Mouse (Mus musculus): ENCODE measurements around the gene Prc1. TPM values are rescaled to one million over a fixed set of nuclear protein-coding genes. Genes with fewer than 3 reads are reported as not detected.
A peak's percentile ranks its signal among the peaks of the same experiment; 100 is the strongest.

Prc1 gene
- polyA plus RNA-seq, 1 experiment from 2014 or later = 182 TPM

- DNase-seq (ENCODE audit: low spot score) (no peak), ATAC-seq (ENCODE audit: low FRiP score) (no peak)
- 95% methylated on average over 19 of the region's 19 CpGs for WGBS
- no peaks in the 10 kb centered on the region for H3K27me3 ChIP-seq (ENCODE audit: control insufficient read depth, insufficient read depth, low read length)
- no peak overlapping the region for H3K27ac ChIP-seq (ENCODE audit: low read depth, low read length)
- H3K4me3 ChIP-seq (ENCODE audit: low read depth, low read length) = no peak overlapping the region
- no peak overlapping the region for H3K9ac ChIP-seq (ENCODE audit: low read depth, low read length)
- H3K4me2 ChIP-seq (replicated peaks; ENCODE audit: low read depth, low read length) = no peak overlapping the region
- no peaks in the 10 kb centered on the region for H3K9me3 ChIP-seq (ENCODE audit: control insufficient read depth, low read length)
- no peaks in the 10 kb centered on the region for H3K4me1 ChIP-seq (replicated peaks; ENCODE audit: control insufficient read depth, insufficient read depth, low read length)
- peaks cover 27% of the 10 kb centered on the region; the same call in 1 of the 2 replicates for H3K36me3 ChIP-seq (ENCODE audit: control insufficient read depth, insufficient read depth, low read length)
Observed at GRCm38 (mm10) chr7:80331433-80331832, 37.2 kb downstream of the Prc1 start.

GRCm38 (mm10) chr7:80334848-80335247, 40.6 kb downstream of the Prc1 start:
- Histone ChIP-seq H3K9me3 (ENCODE audit: control insufficient read depth, low read length) (no peaks in the 10 kb centered on the region), H3K4me2 (replicated peaks; ENCODE audit: low read depth, low read length) (no peak overlapping the region), H3K27ac (ENCODE audit: low read depth, low read length) (no peak overlapping the region), H3K4me1 (replicated peaks; ENCODE audit: control insufficient read depth, insufficient read depth, low read length) (peaks cover 4% of the 10 kb centered on the region; the same call in 1 of the 2 replicates), H3K27me3 (ENCODE audit: control insufficient read depth, insufficient read depth, low read length) (no peaks in the 10 kb centered on the region), H3K36me3 (ENCODE audit: control insufficient read depth, insufficient read depth, low read length) (peaks cover 27% of the 10 kb centered on the region; the same call in 1 of the 2 replicates), H3K9ac (ENCODE audit: low read depth, low read length) (no peak overlapping the region), H3K4me3 (ENCODE audit: low read depth, low read length) (no peak overlapping the region)
- ATAC-seq (ENCODE audit: low FRiP score) (no peak), DNase-seq (ENCODE audit: low spot score) (no peak)
- WGBS = 94% methylated on average over 4 of the region's 4 CpGs

- H3K4me3 ChIP-seq (ENCODE audit: low read depth, low read length) = no peak overlapping the region
- 92% methylated on average over 3 of the region's 3 CpGs for WGBS
- ATAC-seq (ENCODE audit: low FRiP score) = no peak
- H3K9me3 ChIP-seq (ENCODE audit: control insufficient read depth, low read length) = no peaks in the 10 kb centered on the region
- H3K4me2 ChIP-seq (replicated peaks; ENCODE audit: low read depth, low read length) = no peak overlapping the region
- peaks cover 18% of the 10 kb centered on the region; the same call in 1 of the 2 replicates for H3K36me3 ChIP-seq (ENCODE audit: control insufficient read depth, insufficient read depth, low read length)
- DNase-seq (ENCODE audit: low spot score) = no peak
- H3K27me3 ChIP-seq (ENCODE audit: control insufficient read depth, insufficient read depth, low read length) = no peaks in the 10 kb centered on the region
- H3K9ac ChIP-seq (ENCODE audit: low read depth, low read length) = no peak overlapping the region
- no peak overlapping the region for H3K27ac ChIP-seq (ENCODE audit: low read depth, low read length)
- H3K4me1 ChIP-seq (replicated peaks; ENCODE audit: control insufficient read depth, insufficient read depth, low read length) = peaks cover 8% of the 10 kb centered on the region; the same call in 1 of the 2 replicates
Observed at GRCm38 (mm10) chr7:80336932-80337331, 42.7 kb downstream of the Prc1 start.

GRCm38 (mm10) chr7:80339371-80339770, 45.1 kb downstream of the Prc1 start:
- Histone ChIP-seq H3K4me2 (replicated peaks; ENCODE audit: low read depth, low read length) (peak overlapping the region; percentile 84), H3K9ac (ENCODE audit: low read depth, low read length) (peak overlapping the region; percentile 77), H3K4me3 (ENCODE audit: low read depth, low read length) (peak overlapping the region; percentile 62), H3K9me3 (ENCODE audit: control insufficient read depth, low read length) (no peaks in the 10 kb centered on the region), H3K4me1 (replicated peaks; ENCODE audit: control insufficient read depth, insufficient read depth, low read length) (peaks cover 10% of the 10 kb centered on the region; the same call in 1 of the 2 replicates), H3K27me3 (ENCODE audit: control insufficient read depth, insufficient read depth, low read length) (no peaks in the 10 kb centered on the region), H3K27ac (ENCODE audit: low read depth, low read length) (no peak overlapping the region), H3K36me3 (ENCODE audit: control insufficient read depth, insufficient read depth, low read length) (peaks cover 4% of the 10 kb centered on the region; the same call in 1 of the 2 replicates)
- ATAC-seq (ENCODE audit: low FRiP score) = no peak
- WGBS = 13% methylated on average over 15 of the region's 17 CpGs
- DNase-seq (ENCODE audit: low spot score) = peak; percentile 42

- peak overlapping the region; percentile 77 for H3K9ac ChIP-seq (ENCODE audit: low read depth, low read length)
- no peaks in the 10 kb centered on the region for H3K9me3 ChIP-seq (ENCODE audit: control insufficient read depth, low read length)
- H3K4me3 ChIP-seq (ENCODE audit: low read depth, low read length) = peak overlapping the region; percentile 62
- DNase-seq (ENCODE audit: low spot score) = peak; percentile 99
- under 1% methylated on average over 45 of the region's 45 CpGs for WGBS
- peaks cover 10% of the 10 kb centered on the region; the same call in 1 of the 2 replicates for H3K4me1 ChIP-seq (replicated peaks; ENCODE audit: control insufficient read depth, insufficient read depth, low read length)
- H3K36me3 ChIP-seq (ENCODE audit: control insufficient read depth, insufficient read depth, low read length) = no peaks in the 10 kb centered on the region; the same call in 1 of the 2 replicates
- peak; percentile 95 for ATAC-seq (ENCODE audit: low FRiP score)
- H3K27ac ChIP-seq (ENCODE audit: low read depth, low read length) = peak overlapping the region; percentile 74
- H3K27me3 ChIP-seq (ENCODE audit: control insufficient read depth, insufficient read depth, low read length) = no peaks in the 10 kb centered on the region
- peak overlapping the region; percentile 84 for H3K4me2 ChIP-seq (replicated peaks; ENCODE audit: low read depth, low read length)
Observed at GRCm38 (mm10) chr7:80339793-80340628, 45.8 kb downstream of the Prc1 start.

GRCm38 (mm10) chr7:80340793-80341192, 46.5 kb downstream of the Prc1 start, which contains the start of gene Unc45a:
Gene Unc45a (minus strand): TSS chr7:80341005.
- H3K27me3 ChIP-seq (ENCODE audit: control insufficient read depth, insufficient read depth, low read length) = no peaks in the 10 kb centered on the region
- peak; percentile 78 for DNase-seq (ENCODE audit: low spot score)
- peak within 1 kb of the TSS; percentile 74 for H3K27ac ChIP-seq (ENCODE audit: low read depth, low read length)
- H3K9me3 ChIP-seq (ENCODE audit: control insufficient read depth, low read length) = no peaks in the 10 kb centered on the region
- H3K9ac ChIP-seq (ENCODE audit: low read depth, low read length) = peak within 1 kb of the TSS; percentile 58
- H3K4me1 ChIP-seq (replicated peaks; ENCODE audit: control insufficient read depth, insufficient read depth, low read length) = peaks cover 10% of the 10 kb centered on the region; the same call in 1 of the 2 replicates
- 4% methylated on average over 11 of the region's 11 CpGs for WGBS
- H3K36me3 ChIP-seq (ENCODE audit: control insufficient read depth, insufficient read depth, low read length) = no peaks in the 10 kb centered on the region
- ATAC-seq (ENCODE audit: low FRiP score) = peak; percentile 55
- peak within 1 kb of the TSS; percentile 62 for H3K4me3 ChIP-seq (ENCODE audit: low read depth, low read length)
- peak within 1 kb of the TSS; percentile 84 for H3K4me2 ChIP-seq (replicated peaks; ENCODE audit: low read depth, low read length)

GRCm38 (mm10) chr7:80341793-80342192, 47.5 kb downstream of the Prc1 start:
- Histone ChIP-seq H3K4me2 (replicated peaks; ENCODE audit: low read depth, low read length) (no peak overlapping the region), H3K27ac (ENCODE audit: low read depth, low read length) (no peak overlapping the region), H3K4me3 (ENCODE audit: low read depth, low read length) (no peak overlapping the region), H3K27me3 (ENCODE audit: control insufficient read depth, insufficient read depth, low read length) (no peaks in the 10 kb centered on the region), H3K36me3 (ENCODE audit: control insufficient read depth, insufficient read depth, low read length) (no peaks in the 10 kb centered on the region), H3K4me1 (replicated peaks; ENCODE audit: control insufficient read depth, insufficient read depth, low read length) (peaks cover 10% of the 10 kb centered on the region; the same call in 1 of the 2 replicates), H3K9ac (ENCODE audit: low read depth, low read length) (no peak overlapping the region), H3K9me3 (ENCODE audit: control insufficient read depth, low read length) (no peaks in the 10 kb centered on the region)
- DNase-seq (ENCODE audit: low spot score) (no peak), ATAC-seq (ENCODE audit: low FRiP score) (no peak)
- 80% methylated on average over 7 of the region's 7 CpGs for WGBS

GRCm38 (mm10) chr7:80342858-80343257, 48.6 kb downstream of the Prc1 start, which contains the start of gene Hddc3:
Gene Hddc3 (plus strand): TSS chr7:80343104.
- 2% methylated on average over 25 of the region's 25 CpGs for WGBS
- Histone ChIP-seq H3K4me3 (ENCODE audit: low read depth, low read length) (peak within 1 kb of the TSS; percentile 45), H3K9ac (ENCODE audit: low read depth, low read length) (peak within 1 kb of the TSS; percentile 77), H3K27me3 (ENCODE audit: control insufficient read depth, insufficient read depth, low read length) (no peaks in the 10 kb centered on the region), H3K36me3 (ENCODE audit: control insufficient read depth, insufficient read depth, low read length) (no peaks in the 10 kb centered on the region), H3K4me2 (replicated peaks; ENCODE audit: low read depth, low read length) (peak within 1 kb of the TSS; percentile 63), H3K9me3 (ENCODE audit: control insufficient read depth, low read length) (no peaks in the 10 kb centered on the region), H3K27ac (ENCODE audit: low read depth, low read length) (peak within 1 kb of the TSS; percentile 36; the same call in 1 of the 2 replicates), H3K4me1 (replicated peaks; ENCODE audit: control insufficient read depth, insufficient read depth, low read length) (peaks cover 10% of the 10 kb centered on the region; the same call in 1 of the 2 replicates)
- DNase-seq (ENCODE audit: low spot score) = peak; percentile 99
- peak; percentile 36; the same call in 1 of the 2 replicates for ATAC-seq (ENCODE audit: low FRiP score)

Data from hindbrain, embryonic 11.5 days (tissue).